Mouse (Mus musculus): ENCODE data around the gene Tmtc2.

DNA sequence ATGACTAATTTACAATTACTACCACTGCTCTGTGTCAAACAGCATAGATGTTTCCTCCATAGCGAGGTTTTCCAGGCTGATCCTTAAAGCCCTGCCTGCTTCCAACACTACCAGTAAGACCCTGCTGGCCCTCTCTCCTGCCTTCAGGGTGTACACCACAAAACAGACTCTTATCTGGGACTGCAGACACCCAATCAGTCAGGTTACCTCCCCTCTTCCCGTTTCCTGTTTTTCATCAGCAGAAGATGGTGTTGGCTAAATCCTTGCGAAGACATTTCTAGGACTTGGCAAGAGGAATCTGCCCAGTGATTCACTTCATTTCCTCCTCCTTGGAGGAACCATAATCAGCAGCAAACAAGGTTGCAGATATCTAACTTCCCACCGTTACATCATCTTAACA, 73.8 kb downstream of the Tmtc2 start:
- TF ChIP-seq CHD2 (IDR thresholded peaks at IDR 0.05; ENCODE audit: low read depth, low read length) (no peak), MAFK (IDR thresholded peaks at IDR 0.05; ENCODE audit: insufficient read depth, low read depth, low read length) (no peak)

Data from ES-E14 (cell line).